Mouse (Mus musculus) brain, embryonic 14.5 days (tissue): ENCODE measurements around the gene Foxs1.

Experiments used
- CTCF ChIP-seq: fragments of 200-500 bp; IDR thresholded peaks from 2 replicates; pipeline ENCODE4 v1.5.1; 2012; ENCODE audit warnings: inconsistent platforms, mild to moderate bottlenecking, moderate library complexity, borderline replicate concordance; ENCODE audit not compliant: insufficient read depth, insufficient read length; ENCODE audit errors: extremely low read depth
- POLR2A ChIP-seq: fragments of 200-500 bp; IDR thresholded peaks from 2 replicates; pipeline ENCODE4 v1.6.1; 2012; ENCODE audit warnings: mild to moderate bottlenecking, inconsistent platforms, borderline replicate concordance; ENCODE audit not compliant: poor library complexity, insufficient read depth, insufficient read length, severe bottlenecking; ENCODE audit errors: extremely low read depth

GRCm38 (mm10) chr2:152884101-152884645 lies 48.8 kb downstream of the Foxs1 start:
- no peak for TF ChIP-seq CTCF
- no peak for TF ChIP-seq POLR2A
